Mouse (Mus musculus): ENCODE measurements around the gene Prokr2. TPM values are rescaled to one million over a fixed set of nuclear protein-coding genes. Genes with fewer than 3 reads are reported as not detected.
"Not testable (repeated sequence)": the region's sequence is repeated elsewhere in the genome, so short reads cannot be mapped to it uniquely, and the experiment has no call there.

Gene Prokr2
- polyA plus RNA-seq, 1 experiment from 2014 or later = 0.38 TPM

DNA sequence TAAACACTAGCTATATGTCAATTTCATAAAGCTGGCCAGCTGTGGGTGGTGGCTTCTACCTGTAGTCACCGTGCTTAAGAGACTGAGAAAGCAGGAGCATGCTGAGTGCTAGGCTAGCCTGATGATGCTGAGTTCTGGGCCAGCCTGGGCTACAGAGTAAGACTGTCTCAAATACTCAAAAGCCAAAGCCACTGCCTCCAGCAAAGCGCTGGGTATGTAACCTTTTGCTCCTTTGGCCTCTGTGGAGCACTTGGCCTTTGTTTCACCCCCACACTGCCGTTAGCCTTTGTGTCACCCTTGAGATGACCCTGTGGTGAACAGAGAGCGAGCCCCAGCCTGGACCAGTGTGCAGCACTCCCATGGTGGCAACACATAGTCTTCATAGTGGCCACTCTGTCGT, 64.7 kb downstream of the Prokr2 start:
- no peak overlapping the region for H3K27ac ChIP-seq (ENCODE audit: low read length)
- H3K27me3 ChIP-seq (ENCODE audit: control insufficient read depth, insufficient read depth, low read length) = no peaks in the 10 kb centered on the region
- H3K4me1 ChIP-seq (ENCODE audit: control insufficient read depth, insufficient read depth, low read length) = no peaks in the 10 kb centered on the region
- no peaks in the 10 kb centered on the region for H3K9me3 ChIP-seq (ENCODE audit: control insufficient read depth, low read depth, low read length)
- no peak overlapping the region for H3K4me3 ChIP-seq (ENCODE audit: low read depth, low read length)
- H3K4me2 ChIP-seq (replicated peaks; ENCODE audit: low read depth, low read length) = no peak overlapping the region
- H3K9ac ChIP-seq (replicated peaks; ENCODE audit: low read depth, low read length) = no peak overlapping the region
- 66% methylated on average over 5 of the region's 5 CpGs for WGBS
- H3K36me3 ChIP-seq (ENCODE audit: control insufficient read depth, insufficient read depth, low read length) = no peaks in the 10 kb centered on the region
- no peak for ATAC-seq (ENCODE audit: insufficient number of reproducible peaks, insufficient read depth, low FRiP score, low read depth)

DNA sequence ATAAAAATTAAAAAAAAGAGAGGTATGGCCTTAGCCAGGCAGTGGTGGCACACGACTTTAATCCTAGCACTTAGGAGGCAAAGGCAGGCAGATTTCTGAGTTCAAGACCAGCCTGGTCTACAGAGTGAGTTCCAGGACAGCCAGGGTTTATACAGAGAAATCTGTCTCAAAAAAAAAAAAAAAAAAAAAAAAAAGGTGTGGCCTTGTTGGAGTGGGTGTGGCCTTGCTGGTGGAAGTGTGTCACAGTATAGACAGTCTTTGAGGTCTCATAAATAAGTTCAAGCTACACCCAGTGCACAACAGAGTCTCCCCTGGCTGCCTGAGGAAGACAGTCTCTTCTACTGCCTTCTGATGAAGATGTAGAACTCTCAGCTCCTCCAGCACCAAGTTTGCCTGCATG, 68.1 kb downstream of the Prokr2 start:
- Histone ChIP-seq H3K27me3 (ENCODE audit: control insufficient read depth, insufficient read depth, low read length) (no peaks in the 10 kb centered on the region), H3K4me1 (ENCODE audit: control insufficient read depth, insufficient read depth, low read length) (no peaks in the 10 kb centered on the region), H3K4me2 (replicated peaks; ENCODE audit: low read depth, low read length) (no peak overlapping the region), H3K27ac (ENCODE audit: low read length) (no peak overlapping the region), H3K36me3 (ENCODE audit: control insufficient read depth, insufficient read depth, low read length) (no peaks in the 10 kb centered on the region), H3K4me3 (ENCODE audit: low read depth, low read length) (no peak overlapping the region), H3K9ac (replicated peaks; ENCODE audit: low read depth, low read length) (no peak overlapping the region), H3K9me3 (ENCODE audit: control insufficient read depth, low read depth, low read length) (no peaks in the 10 kb centered on the region)
- 65% methylated on average over 1 of the region's 1 CpGs for WGBS
- no peak for ATAC-seq (ENCODE audit: insufficient number of reproducible peaks, insufficient read depth, low FRiP score, low read depth)

DNA sequence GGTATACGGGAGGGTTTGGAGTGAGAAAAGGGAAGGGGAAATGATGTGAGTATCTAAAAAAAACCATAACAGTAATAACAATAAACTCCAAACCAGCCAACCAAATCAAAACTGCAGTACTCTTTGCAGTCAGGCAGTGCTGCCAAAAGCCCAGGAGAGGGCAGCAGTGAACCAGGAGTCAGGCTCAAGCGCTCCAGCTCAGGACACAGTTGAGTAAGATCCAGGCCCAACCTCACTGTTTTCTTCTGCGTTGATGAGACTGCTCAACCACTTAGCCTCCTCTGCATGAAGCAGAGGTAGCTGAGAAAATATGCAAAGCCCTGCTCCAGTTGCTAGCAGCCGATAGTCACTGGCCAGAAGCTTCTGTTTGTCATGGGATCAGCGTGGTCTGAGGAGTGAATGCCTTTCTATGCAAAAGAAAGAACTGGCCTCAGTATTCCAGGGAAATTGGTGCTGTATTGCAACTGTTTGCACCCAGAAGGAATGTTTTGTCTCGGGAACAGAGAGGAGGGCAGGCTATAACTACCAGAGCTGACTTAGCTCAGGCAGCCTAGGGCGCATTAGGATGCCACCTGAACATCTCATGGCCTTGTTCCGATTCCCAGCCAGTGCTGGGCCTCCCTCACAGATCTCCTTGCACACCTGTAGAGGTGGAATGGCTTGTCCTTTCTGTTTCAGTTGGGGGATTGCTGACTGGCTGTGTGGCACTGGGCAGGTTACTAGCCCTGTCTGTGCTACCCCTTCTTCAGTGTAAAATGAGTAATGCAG, 69.0 kb downstream of the Prokr2 start:
- Histone ChIP-seq H3K4me3 (ENCODE audit: low read depth, low read length) (no peak overlapping the region), H3K27me3 (ENCODE audit: control insufficient read depth, insufficient read depth, low read length) (no peaks in the 10 kb centered on the region), H3K9me3 (ENCODE audit: control insufficient read depth, low read depth, low read length) (no peaks in the 10 kb centered on the region), H3K4me1 (ENCODE audit: control insufficient read depth, insufficient read depth, low read length) (no peaks in the 10 kb centered on the region), H3K27ac (ENCODE audit: low read length) (no peak overlapping the region), H3K9ac (replicated peaks; ENCODE audit: low read depth, low read length) (no peak overlapping the region), H3K36me3 (ENCODE audit: control insufficient read depth, insufficient read depth, low read length) (no peaks in the 10 kb centered on the region), H3K4me2 (replicated peaks; ENCODE audit: low read depth, low read length) (no peak overlapping the region)
- 40% methylated on average over 8 of the region's 8 CpGs for WGBS
- ATAC-seq (ENCODE audit: insufficient number of reproducible peaks, insufficient read depth, low FRiP score, low read depth) = no peak

DNA sequence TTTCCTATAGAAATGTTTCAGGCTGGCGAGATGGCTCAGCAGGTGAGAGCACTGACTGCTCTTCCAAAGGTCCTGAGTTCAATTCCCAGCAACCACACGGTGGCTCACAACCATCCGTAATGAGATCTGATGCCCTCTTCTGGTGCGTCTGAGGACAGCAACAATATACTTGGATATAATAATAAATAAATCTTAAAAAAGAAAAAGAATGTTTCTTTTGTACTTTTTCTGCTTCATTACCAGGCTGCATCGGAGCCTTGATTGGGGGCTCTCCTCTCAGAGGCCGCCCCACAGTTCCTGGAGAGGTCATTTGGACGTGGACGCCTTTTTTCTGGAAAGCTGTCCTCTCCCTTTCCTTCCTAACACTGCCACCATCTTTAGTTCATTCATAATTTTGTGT, 71.2 kb downstream of the Prokr2 start:
- not testable (repeated sequence) for H3K4me2 ChIP-seq (replicated peaks; ENCODE audit: low read depth, low read length); H3K36me3 ChIP-seq (ENCODE audit: control insufficient read depth, insufficient read depth, low read length); H3K27ac ChIP-seq (ENCODE audit: low read length); H3K4me1 ChIP-seq (ENCODE audit: control insufficient read depth, insufficient read depth, low read length); H3K9me3 ChIP-seq (ENCODE audit: control insufficient read depth, low read depth, low read length); H3K27me3 ChIP-seq (ENCODE audit: control insufficient read depth, insufficient read depth, low read length); ATAC-seq (ENCODE audit: insufficient number of reproducible peaks, insufficient read depth, low FRiP score, low read depth); H3K9ac ChIP-seq (replicated peaks; ENCODE audit: low read depth, low read length); H3K4me3 ChIP-seq (ENCODE audit: low read depth, low read length)
- 80% methylated on average over 8 of the region's 8 CpGs for WGBS

DNA sequence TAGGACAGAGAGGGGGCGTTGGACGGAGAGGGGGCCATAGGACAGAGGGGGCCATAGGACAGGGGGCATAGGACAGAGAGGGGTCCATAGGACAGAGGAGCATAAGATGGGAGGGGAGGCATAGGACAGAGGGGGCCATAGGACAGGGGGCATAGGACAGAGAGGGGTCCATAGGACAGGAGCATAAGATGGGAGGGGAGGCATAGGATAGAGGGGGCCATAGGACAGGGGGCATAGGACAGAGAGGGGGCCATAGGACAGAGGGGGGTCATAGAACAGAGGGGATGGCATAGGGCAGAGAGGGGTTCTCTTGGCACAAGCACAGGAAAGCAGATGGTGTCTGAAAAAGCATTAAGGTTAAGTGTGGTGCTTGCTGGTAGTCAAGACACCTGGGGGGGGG, 71.7 kb downstream of the Prokr2 start:
- Histone ChIP-seq H3K4me1 (ENCODE audit: control insufficient read depth, insufficient read depth, low read length) (no peaks in the 10 kb centered on the region), H3K4me2 (replicated peaks; ENCODE audit: low read depth, low read length) (no peak overlapping the region), H3K4me3 (ENCODE audit: low read depth, low read length) (no peak overlapping the region), H3K36me3 (ENCODE audit: control insufficient read depth, insufficient read depth, low read length) (no peaks in the 10 kb centered on the region), H3K27me3 (ENCODE audit: control insufficient read depth, insufficient read depth, low read length) (no peaks in the 10 kb centered on the region), H3K27ac (ENCODE audit: low read length) (no peak overlapping the region), H3K9me3 (ENCODE audit: control insufficient read depth, low read depth, low read length) (no peaks in the 10 kb centered on the region), H3K9ac (replicated peaks; ENCODE audit: low read depth, low read length) (no peak overlapping the region)
- ATAC-seq (ENCODE audit: insufficient number of reproducible peaks, insufficient read depth, low FRiP score, low read depth) = no peak
- WGBS = 100% methylated on average over 2 of the region's 2 CpGs

DNA sequence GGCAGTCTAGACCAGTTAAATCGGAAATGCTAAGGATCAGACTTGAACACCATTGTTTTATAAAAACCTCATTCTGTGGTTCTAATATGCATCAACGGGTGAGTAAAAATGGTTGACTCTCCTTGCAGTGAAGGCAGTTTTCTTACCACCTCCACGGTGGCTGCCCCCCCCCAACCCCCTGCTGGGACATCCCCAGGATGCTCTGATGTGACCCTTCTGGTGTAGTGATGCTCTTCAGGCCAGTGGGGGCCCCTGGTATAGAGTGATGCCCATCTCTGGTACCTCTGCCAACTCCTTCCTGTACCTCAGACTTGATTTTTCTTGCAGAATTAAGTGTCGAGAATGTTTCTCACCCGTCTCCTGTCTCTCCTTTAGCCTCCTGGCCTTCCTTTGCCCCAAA, 72.6 kb downstream of the Prokr2 start:
- no peak overlapping the region for H3K27ac ChIP-seq (ENCODE audit: low read length)
- WGBS = 78% methylated on average over 5 of the region's 5 CpGs
- H3K9ac ChIP-seq (replicated peaks; ENCODE audit: low read depth, low read length) = no peak overlapping the region
- H3K4me3 ChIP-seq (ENCODE audit: low read depth, low read length) = no peak overlapping the region
- H3K9me3 ChIP-seq (ENCODE audit: control insufficient read depth, low read depth, low read length) = no peaks in the 10 kb centered on the region
- no peaks in the 10 kb centered on the region for H3K27me3 ChIP-seq (ENCODE audit: control insufficient read depth, insufficient read depth, low read length)
- no peak for ATAC-seq (ENCODE audit: insufficient number of reproducible peaks, insufficient read depth, low FRiP score, low read depth)
- H3K36me3 ChIP-seq (ENCODE audit: control insufficient read depth, insufficient read depth, low read length) = no peaks in the 10 kb centered on the region; the same call in 1 of the 2 replicates
- no peaks in the 10 kb centered on the region for H3K4me1 ChIP-seq (ENCODE audit: control insufficient read depth, insufficient read depth, low read length)
- H3K4me2 ChIP-seq (replicated peaks; ENCODE audit: low read depth, low read length) = no peak overlapping the region

DNA sequence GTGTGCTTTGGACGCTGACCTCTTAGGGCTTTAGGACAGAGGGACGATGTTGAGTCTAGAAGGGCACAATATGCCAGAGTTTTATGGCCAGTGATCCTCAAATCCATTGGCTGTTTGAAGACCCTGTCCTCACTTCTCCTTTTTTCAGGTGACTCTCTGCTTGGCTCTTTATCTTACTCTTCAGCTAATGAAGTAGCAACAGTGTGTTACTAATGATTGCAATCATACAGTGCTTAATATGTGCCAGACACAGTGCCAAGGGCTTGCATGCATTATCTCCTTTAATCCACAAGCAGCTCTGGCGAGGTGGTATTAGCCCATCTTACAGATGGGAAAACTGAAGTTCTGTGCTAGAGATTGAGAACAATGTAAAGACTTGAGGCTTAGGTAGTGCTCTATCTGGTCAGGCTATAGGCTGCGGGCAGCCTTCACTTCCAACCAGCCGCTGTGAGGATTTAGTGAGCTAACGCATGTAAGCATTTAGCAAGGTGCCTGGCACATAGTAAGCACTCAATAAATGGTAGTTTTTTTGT, 75.8 kb downstream of the Prokr2 start:
- no peak for ATAC-seq (ENCODE audit: insufficient number of reproducible peaks, insufficient read depth, low FRiP score, low read depth)
- H3K27me3 ChIP-seq (ENCODE audit: control insufficient read depth, insufficient read depth, low read length) = no peaks in the 10 kb centered on the region
- H3K4me1 ChIP-seq (ENCODE audit: control insufficient read depth, insufficient read depth, low read length) = no peaks in the 10 kb centered on the region
- H3K4me3 ChIP-seq (ENCODE audit: low read depth, low read length) = no peak overlapping the region
- peaks cover 6% of the 10 kb centered on the region for H3K36me3 ChIP-seq (ENCODE audit: control insufficient read depth, insufficient read depth, low read length)
- H3K9ac ChIP-seq (replicated peaks; ENCODE audit: low read depth, low read length) = no peak overlapping the region
- 94% methylated on average over 6 of the region's 6 CpGs for WGBS
- H3K4me2 ChIP-seq (replicated peaks; ENCODE audit: low read depth, low read length) = no peak overlapping the region
- H3K9me3 ChIP-seq (ENCODE audit: control insufficient read depth, low read depth, low read length) = no peaks in the 10 kb centered on the region
- no peak overlapping the region for H3K27ac ChIP-seq (ENCODE audit: low read length)

DNA sequence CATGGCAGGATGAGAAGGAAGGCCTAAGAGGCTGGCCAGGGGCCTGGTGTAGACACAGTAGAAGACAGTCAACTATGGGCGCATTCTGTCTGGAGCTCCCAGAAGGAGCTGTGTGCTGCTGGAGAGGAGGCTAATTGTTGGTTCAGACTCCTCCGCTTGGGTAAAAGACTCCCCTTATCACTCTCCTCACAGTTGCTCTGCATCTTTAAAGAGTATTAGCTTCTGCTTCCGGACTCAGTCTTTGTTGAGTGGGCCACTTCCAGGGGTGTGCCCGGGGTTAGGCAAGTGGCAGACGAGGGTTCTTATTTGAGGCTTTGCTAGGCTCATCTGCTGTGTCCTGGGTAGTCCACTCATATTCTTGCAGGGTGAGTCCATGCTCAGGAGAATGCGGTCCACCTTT, 76.4 kb downstream of the Prokr2 start:
- Histone ChIP-seq H3K27ac (ENCODE audit: low read length) (no peak overlapping the region), H3K9ac (replicated peaks; ENCODE audit: low read depth, low read length) (no peak overlapping the region), H3K4me1 (ENCODE audit: control insufficient read depth, insufficient read depth, low read length) (no peaks in the 10 kb centered on the region), H3K36me3 (ENCODE audit: control insufficient read depth, insufficient read depth, low read length) (peaks cover 6% of the 10 kb centered on the region), H3K9me3 (ENCODE audit: control insufficient read depth, low read depth, low read length) (no peaks in the 10 kb centered on the region), H3K4me3 (ENCODE audit: low read depth, low read length) (no peak overlapping the region), H3K4me2 (replicated peaks; ENCODE audit: low read depth, low read length) (no peak overlapping the region), H3K27me3 (ENCODE audit: control insufficient read depth, insufficient read depth, low read length) (no peaks in the 10 kb centered on the region)
- no peak for ATAC-seq (ENCODE audit: insufficient number of reproducible peaks, insufficient read depth, low FRiP score, low read depth)
- WGBS = 95% methylated on average over 6 of the region's 6 CpGs
